Comparison of ENCODE assay signal across 14 mouse cellular contexts in genomic region chr17:25883824-25884223, GRCm38 (mm10). TPM values are rescaled to one million over a fixed set of nuclear protein-coding genes. Genes with fewer than 3 reads are reported as not detected.
A peak's percentile ranks its signal among the peaks of the same experiment; 100 is the strongest.
DNase-seq lines count a peak whose midpoint lies in the region; ATAC-seq and TF ChIP-seq lines count a peak whose summit lies in the region.
"Had no signal": no experiment of that assay in that cellular context is flagged by ENCODE, and none has a peak within 500 bp of the region (broad histone marks: within the 10 kb centered on the region; RNA-seq: fewer than 3 reads in every experiment).

No protein-coding gene starts in this region.

- no peak overlapping the region for H3K9ac ChIP-seq in heart, postnatal 0 days (replicated peaks; ENCODE audit: low read depth, low read length)
- H3K9ac ChIP-seq in liver, adult 2 months (ENCODE audit: low read depth, low read length): no peak overlapping the region
- no peak overlapping the region for H3K9ac ChIP-seq in liver, embryonic 12.5 days
- H3K9ac ChIP-seq in midbrain, embryonic 13.5 days (replicated peaks): no peak overlapping the region
- H3K9ac ChIP-seq: embryonic facial prominence, embryonic 13.5 days; hindbrain, embryonic 14.5 days; liver, embryonic 13.5 days had no signal

- H3K4me2 ChIP-seq in heart, postnatal 0 days (ENCODE audit: low read depth, low read length): no peak overlapping the region
- H3K4me2 ChIP-seq in liver, embryonic 12.5 days: no peak overlapping the region
- no peak overlapping the region for H3K4me2 ChIP-seq in midbrain, embryonic 13.5 days (replicated peaks)
- H3K4me2 ChIP-seq: embryonic facial prominence, embryonic 13.5 days; hindbrain, embryonic 14.5 days; liver, embryonic 13.5 days had no signal

- H3K27me3 ChIP-seq in heart, postnatal 0 days (ENCODE audit: control insufficient read depth, insufficient read depth, low read length): no peaks in the 10 kb centered on the region
- no peaks in the 10 kb centered on the region for H3K27me3 ChIP-seq in liver, adult 2 months (ENCODE audit: control insufficient read depth, insufficient read depth, low read length)
- H3K27me3 ChIP-seq in liver, embryonic 12.5 days (replicated peaks): no peaks in the 10 kb centered on the region
- no peaks in the 10 kb centered on the region for H3K27me3 ChIP-seq in embryonic facial prominence, embryonic 10.5 days (replicated peaks; ENCODE audit: low read depth, poor library complexity, severe bottlenecking)
- H3K27me3 ChIP-seq in midbrain, embryonic 13.5 days: no peaks in the 10 kb centered on the region
- H3K27me3 ChIP-seq: embryonic facial prominence, embryonic 13.5 days; liver, embryonic 13.5 days had no signal

- H3K4me1 ChIP-seq in heart, postnatal 0 days (ENCODE audit: control insufficient read depth, insufficient read depth): no peaks in the 10 kb centered on the region
- peaks cover 25% of the 10 kb centered on the region for H3K4me1 ChIP-seq in liver, adult 2 months (ENCODE audit: control insufficient read depth, insufficient read depth, low read length)
- peaks cover 41% of the 10 kb centered on the region for H3K4me1 ChIP-seq in liver, embryonic 12.5 days
- peaks cover 73% of the 10 kb centered on the region for H3K4me1 ChIP-seq in embryonic facial prominence, embryonic 10.5 days
- H3K4me1 ChIP-seq in midbrain, embryonic 13.5 days (replicated peaks): peaks cover 33% of the 10 kb centered on the region

- no peak for DNase-seq in heart, postnatal 0 days (ENCODE audit: low spot score)
- no peak for DNase-seq in heart, adult 18-20 months
- no peak for DNase-seq in liver, adult 2 months (ENCODE audit: extremely low read depth, low read depth, low spot score)
- no peak for DNase-seq in embryonic facial prominence, embryonic 10.5 days (ENCODE audit: low spot score)
- DNase-seq in heart, postnatal 25 days (ENCODE audit: low spot score): no peak
- DNase-seq: adrenal gland, adult 2 months; gastrocnemius, postnatal 25 days; layer of hippocampus, postnatal 36 days; liver, embryonic 13.5 days had no signal

- H3K4me3 ChIP-seq in heart, postnatal 0 days (ENCODE audit: low read depth, low read length): no peak overlapping the region
- H3K4me3 ChIP-seq in liver, adult 2 months (ENCODE audit: insufficient read depth, low read depth, low read length): no peak overlapping the region
- H3K4me3 ChIP-seq in liver, embryonic 12.5 days: no peak overlapping the region
- H3K4me3 ChIP-seq in embryonic facial prominence, embryonic 10.5 days: no peak overlapping the region
- no peak overlapping the region for H3K4me3 ChIP-seq in midbrain, embryonic 13.5 days (replicated peaks)
- H3K4me3 ChIP-seq: embryonic facial prominence, embryonic 13.5 days; liver, embryonic 13.5 days had no signal

- WGBS in heart, postnatal 0 days: 98% methylated on average over 3 of the region's 3 CpGs
- WGBS in liver, adult 2 months: 94% methylated on average over 3 of the region's 3 CpGs
- WGBS in liver, embryonic 12.5 days (ENCODE audit: insufficient replicate concordance): 75% methylated on average over 3 of the region's 3 CpGs
- WGBS in embryonic facial prominence, embryonic 10.5 days: 90% methylated on average over 3 of the region's 3 CpGs
- 91% methylated on average over 3 of the region's 3 CpGs for WGBS in midbrain, embryonic 13.5 days

- no peak for TF ChIP-seq EP300 in heart, postnatal 0 days (IDR thresholded peaks at IDR 0.05; ENCODE audit: low read depth)

- H3K79me2 ChIP-seq in liver, adult 2 months (ENCODE audit: control insufficient read depth, insufficient read depth, low read length): 0 out of 2 replicates have a peak, but pooled peaks cover 2% of the 10 kb centered on the region

- no peak for ATAC-seq in heart, postnatal 0 days (ENCODE audit: insufficient read depth, low read depth)
- ATAC-seq in liver, embryonic 12.5 days: no peak
- ATAC-seq in midbrain, embryonic 13.5 days: no peak
- ATAC-seq: intestine, embryonic 16.5 days had no signal

- TF ChIP-seq POLR2A in liver, adult 2 months (IDR thresholded peaks at IDR 0.05; ENCODE audit: extremely low read depth, insufficient read depth, low read length): no peak

- no peak overlapping the region for H3K27ac ChIP-seq in heart, postnatal 0 days (ENCODE audit: low read depth)
- H3K27ac ChIP-seq in liver, adult 2 months (replicated peaks; ENCODE audit: insufficient read depth, low read depth, low read length): no peak overlapping the region
- no peak overlapping the region for H3K27ac ChIP-seq in liver, embryonic 12.5 days
- peak overlapping the region; percentile 89; the same call in 1 of the 2 replicates for H3K27ac ChIP-seq in embryonic facial prominence, embryonic 10.5 days (replicated peaks)
- 0 out of 2 replicates have a peak overlapping the region, but pooled peaks have one; percentile 74 for H3K27ac ChIP-seq in midbrain, embryonic 13.5 days
- H3K27ac ChIP-seq: embryonic facial prominence, embryonic 13.5 days; hindbrain, embryonic 14.5 days; liver, embryonic 13.5 days had no signal

- no peaks in the 10 kb centered on the region for H3K9me3 ChIP-seq in heart, postnatal 0 days (replicated peaks; ENCODE audit: control insufficient read depth, low read length)
- no peaks in the 10 kb centered on the region for H3K9me3 ChIP-seq in liver, embryonic 12.5 days (replicated peaks)
- H3K9me3 ChIP-seq in embryonic facial prominence, embryonic 10.5 days: no peaks in the 10 kb centered on the region
- no peaks in the 10 kb centered on the region for H3K9me3 ChIP-seq in midbrain, embryonic 13.5 days
- H3K9me3 ChIP-seq: embryonic facial prominence, embryonic 13.5 days; liver, embryonic 13.5 days had no signal

- 0 out of 2 replicates have a peak, but pooled peaks have one; percentile 1 for TF ChIP-seq CTCF in heart, postnatal 0 days (IDR thresholded peaks at IDR 0.05; ENCODE audit: low read depth)
- TF ChIP-seq CTCF in liver, adult 2 months (IDR thresholded peaks at IDR 0.05; ENCODE audit: low read depth, low read length): peak; percentile 31; the same call in 1 of the 2 replicates

- peaks cover 28% of the 10 kb centered on the region for H3K36me3 ChIP-seq in heart, postnatal 0 days (replicated peaks; ENCODE audit: control insufficient read depth, insufficient read depth, low read length)
- H3K36me3 ChIP-seq in liver, adult 2 months (ENCODE audit: control insufficient read depth, insufficient read depth, low read length): peaks cover 7% of the 10 kb centered on the region; the same call in 1 of the 2 replicates
- H3K36me3 ChIP-seq in liver, embryonic 12.5 days: peaks cover 53% of the 10 kb centered on the region
- H3K36me3 ChIP-seq in embryonic facial prominence, embryonic 10.5 days (replicated peaks): peaks cover 70% of the 10 kb centered on the region
- H3K36me3 ChIP-seq in midbrain, embryonic 13.5 days: peaks cover 61% of the 10 kb centered on the region

- intact Hi-C loops in heart, postnatal 25 days (cut with DNase I): no loop called here

RNA-seq across cellular contexts. Expression of gene Wfikkn1, which starts 3.2 kb away (rescaled TPM):
- total RNA-seq in heart, postnatal 0 days (2014; rRNA removed; ENCODE audit: low replicate concordance): not detected in 2 replicates
- polyA plus RNA-seq in heart, postnatal 0 days (2015; fragmentation: Nextera tagmentation; extraction: Ambion mirVana): 0.07 and 0.11 TPM in 2 replicates
- total RNA-seq in heart, adult 18-20 months (2021): under 1 TPM; 0.21 to 0.50 TPM
- 0.07 and 0.09 TPM in 2 replicates for total RNA-seq in liver, adult 2 months (2014; rRNA removed)
- polyA plus RNA-seq in liver, adult 2 months (2012; rRNA removed): 0.24 and 0.92 TPM in 2 replicates
- polyA plus RNA-seq in liver, embryonic 12.5 days (2016; fragmentation: Nextera tagmentation; extraction: Ambion mirVana): 0.83 and 0.91 TPM in 2 replicates
- 7.8 and 12.6 TPM in 2 replicates for polyA plus RNA-seq in embryonic facial prominence, embryonic 10.5 days (2016; fragmentation: Nextera tagmentation; extraction: Ambion mirVana)
- 0.61 and 0.70 TPM in 2 replicates for polyA plus RNA-seq in midbrain, embryonic 13.5 days (2015; fragmentation: Nextera tagmentation; extraction: Ambion mirVana)
- under 1 TPM; 0.45 to 0.75 TPM for total RNA-seq in heart, postnatal 25 days (2021)

RNA-seq across cellular contexts. Expression of gene Mettl26, which starts 8.9 kb away (rescaled TPM):
- total RNA-seq in heart, postnatal 0 days (2014; rRNA removed; ENCODE audit: low replicate concordance): 23.1 and 28.1 TPM in 2 replicates
- polyA plus RNA-seq in heart, postnatal 0 days (2015; fragmentation: Nextera tagmentation; extraction: Ambion mirVana): 27.8 and 28.0 TPM in 2 replicates
- 10 to 100 TPM; 11.8 to 15.2 TPM for total RNA-seq in heart, adult 18-20 months (2021)
- total RNA-seq in liver, adult 2 months (2014; rRNA removed): 129 and 131 TPM in 2 replicates
- polyA plus RNA-seq in liver, adult 2 months (2012; rRNA removed): 415 and 439 TPM in 2 replicates
- 52.3 and 53.5 TPM in 2 replicates for polyA plus RNA-seq in liver, embryonic 12.5 days (2016; fragmentation: Nextera tagmentation; extraction: Ambion mirVana)
- 68.1 and 69.8 TPM in 2 replicates for polyA plus RNA-seq in embryonic facial prominence, embryonic 10.5 days (2016; fragmentation: Nextera tagmentation; extraction: Ambion mirVana)
- polyA plus RNA-seq in midbrain, embryonic 13.5 days (2015; fragmentation: Nextera tagmentation; extraction: Ambion mirVana): 69.7 and 75.4 TPM in 2 replicates
- 10 to 100 TPM; 13.6 to 14.4 TPM for total RNA-seq in heart, postnatal 25 days (2021)

RNA-seq across cellular contexts. Expression of gene Mcrip2, which starts 15.3 kb away (rescaled TPM):
- 202 and 225 TPM in 2 replicates for total RNA-seq in heart, postnatal 0 days (2014; rRNA removed; ENCODE audit: low replicate concordance)
- polyA plus RNA-seq in heart, postnatal 0 days (2015; fragmentation: Nextera tagmentation; extraction: Ambion mirVana): 346 and 357 TPM in 2 replicates
- 100 to 1,000 TPM; 283 to 318 TPM for total RNA-seq in heart, adult 18-20 months (2021)
- total RNA-seq in liver, adult 2 months (2014; rRNA removed): 26.1 and 36.0 TPM in 2 replicates
- 139 and 141 TPM in 2 replicates for polyA plus RNA-seq in liver, adult 2 months (2012; rRNA removed)
- polyA plus RNA-seq in liver, embryonic 12.5 days (2016; fragmentation: Nextera tagmentation; extraction: Ambion mirVana): 68.0 and 70.3 TPM in 2 replicates
- 17.3 and 20.2 TPM in 2 replicates for polyA plus RNA-seq in embryonic facial prominence, embryonic 10.5 days (2016; fragmentation: Nextera tagmentation; extraction: Ambion mirVana)
- polyA plus RNA-seq in midbrain, embryonic 13.5 days (2015; fragmentation: Nextera tagmentation; extraction: Ambion mirVana): 8.0 and 10.4 TPM in 2 replicates
- 100 to 1,000 TPM; 261 to 270 TPM for total RNA-seq in heart, postnatal 25 days (2021)

RNA-seq across cellular contexts. Expression of gene Wdr90, which starts 22.5 kb away (rescaled TPM):
- total RNA-seq in heart, postnatal 0 days (2014; rRNA removed; ENCODE audit: low replicate concordance): 19.3 and 36.7 TPM in 2 replicates
- 3.1 and 4.2 TPM in 2 replicates for polyA plus RNA-seq in heart, postnatal 0 days (2015; fragmentation: Nextera tagmentation; extraction: Ambion mirVana)
- 1 to 10 TPM; 1.0 to 2.3 TPM for total RNA-seq in heart, adult 18-20 months (2021)
- 2.7 and 3.3 TPM in 2 replicates for total RNA-seq in liver, adult 2 months (2014; rRNA removed)
- polyA plus RNA-seq in liver, adult 2 months (2012; rRNA removed): 9.0 and 14.1 TPM in 2 replicates
- 19.5 and 19.6 TPM in 2 replicates for polyA plus RNA-seq in liver, embryonic 12.5 days (2016; fragmentation: Nextera tagmentation; extraction: Ambion mirVana)
- polyA plus RNA-seq in embryonic facial prominence, embryonic 10.5 days (2016; fragmentation: Nextera tagmentation; extraction: Ambion mirVana): 53.8 and 56.1 TPM in 2 replicates
- 20.1 and 22.4 TPM in 2 replicates for polyA plus RNA-seq in midbrain, embryonic 13.5 days (2015; fragmentation: Nextera tagmentation; extraction: Ambion mirVana)
- total RNA-seq in heart, postnatal 25 days (2021): 1 to 10 TPM; 2.8 to 2.9 TPM

RNA-seq across cellular contexts. Expression of gene Rab40c, which starts 35.7 kb away (rescaled TPM):
- total RNA-seq in heart, postnatal 0 days (2014; rRNA removed; ENCODE audit: low replicate concordance): 11.4 and 22.5 TPM in 2 replicates
- polyA plus RNA-seq in heart, postnatal 0 days (2015; fragmentation: Nextera tagmentation; extraction: Ambion mirVana): 10.3 and 10.4 TPM in 2 replicates
- total RNA-seq in heart, adult 18-20 months (2021): 10 to 100 TPM; 14.5 to 15.3 TPM
- 6.1 and 7.2 TPM in 2 replicates for total RNA-seq in liver, adult 2 months (2014; rRNA removed)
- polyA plus RNA-seq in liver, adult 2 months (2012; rRNA removed): 22.8 and 24.1 TPM in 2 replicates
- 9.9 and 11.8 TPM in 2 replicates for polyA plus RNA-seq in liver, embryonic 12.5 days (2016; fragmentation: Nextera tagmentation; extraction: Ambion mirVana)
- polyA plus RNA-seq in embryonic facial prominence, embryonic 10.5 days (2016; fragmentation: Nextera tagmentation; extraction: Ambion mirVana): 30.9 and 34.0 TPM in 2 replicates
- polyA plus RNA-seq in midbrain, embryonic 13.5 days (2015; fragmentation: Nextera tagmentation; extraction: Ambion mirVana): 44.3 and 47.1 TPM in 2 replicates
- 10 to 100 TPM; 17.0 to 17.4 TPM for total RNA-seq in heart, postnatal 25 days (2021)

Comparison
In these comparisons a context has a peak if more than half of its experiments do, and no peak if none do; other contexts are left out.
1. H3K27ac ChIP-seq: peak in embryonic facial prominence, embryonic 10.5 days (single experiment) and midbrain, embryonic 13.5 days (single experiment); none in heart, postnatal 0 days (single experiment), liver, adult 2 months (single experiment) and liver, embryonic 12.5 days (single experiment).